Mouse (Mus musculus) thymus, adult 2 months (tissue): Measurements from ENCODE around the gene Slc6a3. TPM values are rescaled to one million over a fixed set of nuclear protein-coding genes. Genes with fewer than 3 reads are reported as not detected.

Experiments
- DNase-seq: peaks from one replicate; pipeline ENCODE4 v3.0.0; 2021
- H3K27ac ChIP-seq: fragments of 200-500 bp; 2 replicates; pipeline ENCODE4 v1.5.1; 2012; ENCODE audit warnings: low read length, control low read depth; ENCODE audit not compliant: control insufficient read depth, insufficient read depth
- H3K27me3 ChIP-seq: fragments of 200-500 bp; 2 replicates; pipeline ENCODE4 v1.6.1; 2012; ENCODE audit warnings: mild to moderate bottlenecking, low read length, moderate library complexity, mixed read lengths; ENCODE audit not compliant: control insufficient read depth, insufficient read depth
- H3K36me3 ChIP-seq: fragments of 200-500 bp; 2 replicates; pipeline ENCODE4 v1.6.1; 2012; ENCODE audit warnings: mild to moderate bottlenecking, low read length, moderate library complexity; ENCODE audit not compliant: control insufficient read depth, insufficient read depth
- H3K4me1 ChIP-seq: fragments of 200-500 bp; replicated peaks from 2 replicates; pipeline ENCODE4 v1.6.1; 2012; ENCODE audit warnings: low read length; ENCODE audit not compliant: control insufficient read depth, insufficient read depth
- H3K4me3 ChIP-seq: fragments of 200-500 bp; 2 replicates; pipeline ENCODE4 v1.5.1; 2012; ENCODE audit warnings: mild to moderate bottlenecking, low read length, control low read depth, moderate library complexity; ENCODE audit not compliant: control insufficient read depth, insufficient read depth
- CTCF ChIP-seq: fragments of 200-500 bp; IDR thresholded peaks from 2 replicates; pipeline ENCODE4 v1.5.1; 2012; ENCODE audit warnings: mild to moderate bottlenecking, control low read depth, low read length, moderate library complexity, borderline replicate concordance; ENCODE audit not compliant: control insufficient read depth, poor library complexity, insufficient read depth; ENCODE audit errors: extremely low read depth
- POLR2A ChIP-seq: fragments of 200-500 bp; IDR thresholded peaks from 2 replicates; pipeline ENCODE4 v1.6.1; 2012; ENCODE audit warnings: mild to moderate bottlenecking, low read length, control low read depth, moderate library complexity; ENCODE audit not compliant: control insufficient read depth, poor library complexity, insufficient read depth; ENCODE audit errors: extremely low read depth
- WGBS: fragments of 180-500 bp; shearing (Covaris S2); methylation state at CpG from one replicate; pipeline ENCODE4 v1.1.7; 2018; 5-methylcytosine and 5-hydroxymethylcytosine counted together
- polyA plus RNA-seq: library from polyadenylated mRNA; depleted of rRNA; stranded (reverse); fragments of >200 nt; gene quantifications from 2 replicates; pipeline ENCODE4 v1.2.3, GENCODE M21; 2012

Slc6a3 gene
- polyA plus RNA-seq, 1 experiment: 0.22 TPM

GRCm38 (mm10) chr13:73564201-73564600, 27.7 kb downstream of the Slc6a3 start:
- no peaks in the 10 kb centered on the region for H3K27me3 ChIP-seq
- H3K27ac ChIP-seq: no peak overlapping the region
- no peak overlapping the region for H3K4me3 ChIP-seq
- no peak for DNase-seq
- TF ChIP-seq CTCF: no peak
- no peak for TF ChIP-seq POLR2A
- H3K4me1 ChIP-seq: no peaks in the 10 kb centered on the region
- WGBS: 87% methylated on average over 5 of the region's 5 CpGs
- no peaks in the 10 kb centered on the region for H3K36me3 ChIP-seq

- H3K27me3 ChIP-seq: no peaks in the 10 kb centered on the region
- TF ChIP-seq POLR2A (no peak), CTCF (no peak)
- no peak for DNase-seq
- no peaks in the 10 kb centered on the region for H3K36me3 ChIP-seq
- H3K27ac ChIP-seq: no peak overlapping the region
- no peaks in the 10 kb centered on the region for H3K4me1 ChIP-seq
- H3K4me3 ChIP-seq: no peak overlapping the region
These were observed 38.5 kb downstream of the Slc6a3 start for GRCm38 (mm10) chr13:73575051-73575450.

GRCm38 (mm10) chr13:73577277-73577676, 40.7 kb downstream of the Slc6a3 start:
- TF ChIP-seq POLR2A (no peak), CTCF (no peak)
- no peak for DNase-seq
- Histone ChIP-seq H3K27ac (no peak overlapping the region), H3K4me3 (no peak overlapping the region), H3K27me3 (no peaks in the 10 kb centered on the region), H3K4me1 (no peaks in the 10 kb centered on the region), H3K36me3 (no peaks in the 10 kb centered on the region)
- 80% methylated on average over 2 of the region's 2 CpGs for WGBS

GRCm38 (mm10) chr13:73591488-73591887, 54.9 kb downstream of the Slc6a3 start:
- no peak overlapping the region for H3K4me3 ChIP-seq
- no peaks in the 10 kb centered on the region for H3K4me1 ChIP-seq
- DNase-seq: no peak
- no peaks in the 10 kb centered on the region for H3K27me3 ChIP-seq
- no peak for TF ChIP-seq CTCF
- no peak for TF ChIP-seq POLR2A
- no peaks in the 10 kb centered on the region for H3K36me3 ChIP-seq
- WGBS: 68% methylated on average over 3 of the region's 3 CpGs
- H3K27ac ChIP-seq: no peak overlapping the region

GRCm38 (mm10) chr13:73592546-73592945, 56.0 kb downstream of the Slc6a3 start:
- no peaks in the 10 kb centered on the region for H3K27me3 ChIP-seq
- no peaks in the 10 kb centered on the region for H3K4me1 ChIP-seq
- no peak overlapping the region for H3K27ac ChIP-seq
- DNase-seq: no peak
- H3K36me3 ChIP-seq: no peaks in the 10 kb centered on the region
- no peak overlapping the region for H3K4me3 ChIP-seq
- TF ChIP-seq POLR2A (no peak), CTCF (no peak)
- 48% methylated on average over 2 of the region's 2 CpGs for WGBS

- no peak overlapping the region for H3K27ac ChIP-seq
- H3K4me1 ChIP-seq: no peaks in the 10 kb centered on the region
- H3K36me3 ChIP-seq: no peaks in the 10 kb centered on the region
- TF ChIP-seq CTCF: no peak
- TF ChIP-seq POLR2A: no peak
- 23% methylated on average over 4 of the region's 4 CpGs for WGBS
- no peak overlapping the region for H3K4me3 ChIP-seq
- no peaks in the 10 kb centered on the region for H3K27me3 ChIP-seq
- DNase-seq: no peak
These were observed 59.7 kb downstream of the Slc6a3 start for GRCm38 (mm10) chr13:73596276-73596675.

- DNase-seq: no peak
- WGBS: 19% methylated on average over 4 of the region's 4 CpGs
- Histone ChIP-seq H3K27ac (no peak overlapping the region), H3K36me3 (no peaks in the 10 kb centered on the region), H3K4me3 (no peak overlapping the region), H3K4me1 (peaks cover 11% of the 10 kb centered on the region), H3K27me3 (no peaks in the 10 kb centered on the region)
- TF ChIP-seq POLR2A (no peak), CTCF (no peak)
These were observed 63.7 kb downstream of the Slc6a3 start for GRCm38 (mm10) chr13:73600217-73600616.
